Mouse (Mus musculus) ZHBTc4 (cell line): ENCODE data around the gene Rin1.

Experiments
- DNase-seq: peaks from one replicate; pipeline ENCODE4 v3.0.0-alpha.2; 2011; ENCODE audit warnings: low read depth, low spot score

Gene Rin1

DNA sequence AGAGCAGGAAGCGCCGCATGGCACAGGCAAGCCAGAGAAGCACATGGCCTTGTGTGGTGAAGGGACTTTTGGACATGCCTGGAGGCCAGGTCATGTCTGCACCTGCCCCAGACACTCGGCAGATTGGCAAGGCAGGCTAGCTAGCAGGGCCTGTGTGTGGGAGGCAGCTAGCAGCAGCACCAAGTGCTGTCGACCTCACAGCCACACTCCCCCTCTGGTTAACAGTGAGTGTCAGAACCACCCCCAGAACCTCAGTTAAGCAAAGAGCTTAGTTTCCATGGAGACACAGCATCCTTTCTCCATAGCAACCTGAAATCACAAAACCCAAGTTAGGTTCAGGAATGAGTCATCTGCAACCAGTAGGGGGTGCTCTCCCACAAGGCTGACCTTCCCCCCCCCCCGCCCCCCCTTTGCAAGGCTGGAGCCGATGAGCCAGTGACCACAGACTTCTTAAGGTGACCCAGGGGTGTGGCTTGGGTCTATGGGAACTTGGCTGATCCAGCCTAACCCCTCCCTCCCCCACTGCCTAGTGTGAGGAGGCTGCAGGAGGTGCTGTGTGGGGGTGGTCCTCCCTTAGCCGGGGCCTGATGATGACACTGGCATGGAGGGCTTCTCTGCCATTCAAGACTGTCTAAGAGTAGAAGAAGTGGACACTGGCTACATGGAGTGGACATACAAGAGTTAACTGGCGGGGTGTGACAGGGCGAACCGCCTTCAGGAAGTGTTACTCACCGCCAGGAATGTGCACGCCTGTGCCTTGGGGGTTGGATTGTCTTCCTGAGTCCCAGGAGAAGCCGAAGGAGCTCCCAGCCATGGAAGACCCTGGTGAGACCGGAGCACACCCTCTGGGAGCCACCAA, at the start of gene Rin1:
Rin1 (plus strand) TSS at position 435 of the 859 bp plus-strand sequence.
- peak; percentile 88 for DNase-seq

GRCm38 (mm10) chr19:5001666-5002406, 48.4 kb upstream of the Rin1 start:
- peak; percentile 88 for DNase-seq

GRCm38 (mm10) chr19:5003644-5004043, 46.6 kb upstream of the Rin1 start:
- peak; percentile 52 for DNase-seq

GRCm38 (mm10) chr19:5004925-5005324, 45.4 kb upstream of the Rin1 start:
- DNase-seq: no peak

DNA sequence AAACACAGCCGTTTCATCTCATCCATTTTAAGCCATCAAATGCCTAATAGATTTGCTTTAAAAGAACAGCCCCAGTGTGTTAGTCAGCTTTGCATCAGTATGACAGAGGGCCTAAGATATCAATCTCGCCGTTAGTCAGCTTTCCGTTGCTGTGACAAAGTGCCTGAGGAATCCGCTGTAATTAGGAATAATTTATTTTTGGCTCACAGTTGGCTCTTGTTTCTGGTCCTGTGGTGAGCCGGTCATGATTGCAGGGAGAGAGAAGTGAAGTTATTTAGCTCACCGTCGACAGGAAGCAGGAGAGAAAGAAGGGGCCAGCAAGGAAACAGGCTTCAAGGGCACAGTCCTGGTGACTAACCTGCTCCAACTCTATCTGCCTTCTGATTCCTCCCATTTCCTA, 37.1 kb upstream of the Rin1 start:
- DNase-seq: no peak

DNA sequence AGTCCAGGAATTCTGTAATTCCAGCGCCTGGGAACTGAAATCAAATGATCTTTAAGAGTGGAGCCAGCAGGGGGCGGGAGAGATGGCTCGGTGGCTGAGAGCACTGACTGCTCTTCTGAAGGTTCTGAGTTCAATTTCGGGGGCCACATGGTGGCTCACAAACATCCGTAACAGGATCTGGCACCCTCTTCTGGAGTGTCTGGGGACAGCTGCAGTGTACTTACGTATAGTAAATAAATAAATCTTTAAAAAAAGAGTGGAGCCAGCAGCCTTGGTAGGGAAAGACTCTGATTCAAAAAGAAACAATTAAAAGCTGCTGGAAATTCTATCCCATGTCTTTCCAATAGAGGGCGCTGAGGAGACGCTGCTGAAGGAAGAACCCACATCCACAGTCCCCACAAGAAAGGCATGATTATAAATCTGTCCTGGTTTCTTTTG, 35.3 kb upstream of the Rin1 start:
- peak; percentile 93 for DNase-seq

GRCm38 (mm10) chr19:5016221-5016742, 34.0 kb upstream of the Rin1 start:
- DNase-seq: peak; percentile 88

DNA sequence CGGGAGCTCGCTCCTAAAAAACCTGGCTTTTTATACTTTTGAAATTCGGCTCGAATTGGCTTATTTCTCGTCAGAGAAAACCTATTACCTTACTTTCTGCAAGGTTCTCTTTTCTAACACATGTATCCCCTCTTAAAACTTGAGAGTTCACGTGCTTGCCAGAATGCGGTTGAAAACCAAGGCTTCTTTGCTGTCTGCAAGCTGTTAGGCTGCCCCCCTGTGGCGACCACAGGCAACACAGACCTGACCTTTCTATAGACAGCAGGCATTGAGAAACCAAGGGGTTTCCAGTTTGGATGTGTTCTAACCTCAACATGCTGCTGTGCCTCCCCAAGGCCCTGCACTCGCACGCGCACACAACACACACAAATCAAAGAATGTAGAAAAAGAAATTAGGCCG, 33.5 kb upstream of the Rin1 start:
- peak; percentile 94 for DNase-seq

GRCm38 (mm10) chr19:5017611-5018010, 32.7 kb upstream of the Rin1 start:
- no peak for DNase-seq

- no peak for DNase-seq
Observed at GRCm38 (mm10) chr19:5018191-5018590, 32.1 kb upstream of the Rin1 start.

- DNase-seq: no peak
Observed at GRCm38 (mm10) chr19:5021416-5021815, 28.9 kb upstream of the Rin1 start.

- peak; percentile 99 for DNase-seq
Observed at GRCm38 (mm10) chr19:5023621-5024479, 26.4 kb upstream of the Rin1 start, which contains the start of gene Slc29a2. Gene Slc29a2, plus strand, starts transcription at chr19:5023860.

GRCm38 (mm10) chr19:5026111-5026510, 24.2 kb upstream of the Rin1 start:
- DNase-seq: no peak

DNA sequence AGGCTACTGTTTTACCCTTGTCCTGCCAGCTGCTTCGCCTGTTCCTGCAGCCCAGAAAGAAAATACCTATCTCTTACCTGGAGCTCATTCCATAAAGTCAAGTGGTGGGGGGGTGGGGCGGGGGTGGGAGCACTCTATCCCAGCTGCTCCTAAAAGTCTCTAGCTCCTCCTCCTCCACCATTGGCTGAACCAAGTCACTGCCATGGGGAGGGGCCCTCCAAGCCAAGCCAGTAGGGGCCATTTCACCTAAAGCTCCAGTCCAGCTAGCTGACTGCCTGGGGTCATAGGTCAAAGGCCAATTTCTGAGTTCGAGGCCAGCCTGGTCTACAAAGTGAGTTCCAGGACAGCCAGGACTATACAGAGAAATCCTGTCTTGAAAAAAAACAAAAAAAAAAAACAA, 17.6 kb upstream of the Rin1 start:
- DNase-seq: no peak

GRCm38 (mm10) chr19:5036577-5036976, 13.7 kb upstream of the Rin1 start:
- no peak for DNase-seq

DNA sequence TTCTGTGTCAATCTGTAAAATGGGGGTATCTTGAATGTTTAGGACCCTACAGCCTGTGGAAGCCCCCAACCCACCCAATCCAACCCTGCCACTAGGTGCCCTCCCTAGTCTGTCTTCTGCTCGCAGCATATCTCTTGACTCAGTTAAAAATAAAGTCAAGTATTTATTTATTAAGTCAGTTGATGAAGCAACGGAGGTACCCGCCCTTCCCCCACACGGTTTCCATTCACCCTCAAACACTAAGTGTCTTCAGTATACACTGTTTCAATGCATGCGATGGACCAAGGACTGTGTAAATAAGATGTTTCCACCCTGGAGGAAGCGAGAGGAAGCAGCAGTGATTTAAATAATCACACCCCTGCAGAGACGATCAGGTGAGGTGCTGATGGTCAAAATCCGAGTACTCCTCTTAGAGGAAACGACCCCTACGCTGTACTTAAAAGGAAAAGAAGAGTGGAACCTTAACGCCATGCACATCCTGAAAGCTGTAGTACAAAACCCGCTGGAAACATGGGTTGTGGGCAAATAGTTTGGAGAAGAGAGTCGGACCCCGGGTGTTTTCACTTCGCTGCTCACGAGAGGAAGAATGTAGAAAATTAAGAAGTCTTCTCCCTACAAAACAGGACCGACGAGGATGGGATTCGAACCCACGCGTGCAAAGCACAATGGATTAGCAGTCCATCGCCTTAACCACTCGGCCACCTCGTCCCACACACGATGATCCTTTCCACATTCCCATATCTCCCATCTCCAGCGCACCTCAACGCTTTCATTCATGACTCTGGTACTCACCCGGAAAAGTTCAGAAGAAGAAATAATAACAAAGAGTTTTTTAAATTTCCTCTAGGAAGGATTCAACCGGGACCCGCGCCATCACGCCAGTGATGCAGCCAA, 12.4 kb upstream of the Rin1 start:
- DNase-seq: peak; percentile 86

DNA sequence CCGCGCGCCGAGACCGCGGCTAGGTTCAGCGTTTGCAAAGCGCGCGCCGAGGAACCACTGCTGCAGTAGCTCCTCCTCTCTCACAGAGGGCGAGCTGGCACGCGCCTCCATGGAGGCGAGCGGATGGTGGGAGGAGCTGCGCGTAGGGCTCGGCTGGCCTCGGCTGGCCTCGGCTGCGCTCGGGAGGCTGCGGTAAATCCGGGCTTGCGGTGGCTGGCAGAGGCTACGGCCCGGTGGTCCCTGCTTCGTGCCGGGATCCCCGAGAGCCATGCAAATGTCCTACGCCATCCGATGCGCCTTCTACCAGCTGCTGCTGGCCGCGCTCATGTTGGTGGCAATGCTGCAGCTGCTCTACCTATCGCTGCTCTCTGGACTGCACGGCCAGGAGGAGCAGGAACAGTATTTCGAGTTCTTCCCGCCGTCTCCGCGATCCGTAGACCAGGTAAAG, 11.5 kb upstream of the Rin1 start, which contains the start of the genes B4gat1 and AC124502.3:
B4gat1 (plus strand) TSS at position 118 of the 448 bp plus-strand sequence.
AC124502.3 (plus strand) TSS at position 183 of the 448 bp plus-strand sequence.
- peak; percentile 92 for DNase-seq

- no peak for DNase-seq
Observed at GRCm38 (mm10) chr19:5039301-5040114, 10.8 kb upstream of the Rin1 start.

DNA sequence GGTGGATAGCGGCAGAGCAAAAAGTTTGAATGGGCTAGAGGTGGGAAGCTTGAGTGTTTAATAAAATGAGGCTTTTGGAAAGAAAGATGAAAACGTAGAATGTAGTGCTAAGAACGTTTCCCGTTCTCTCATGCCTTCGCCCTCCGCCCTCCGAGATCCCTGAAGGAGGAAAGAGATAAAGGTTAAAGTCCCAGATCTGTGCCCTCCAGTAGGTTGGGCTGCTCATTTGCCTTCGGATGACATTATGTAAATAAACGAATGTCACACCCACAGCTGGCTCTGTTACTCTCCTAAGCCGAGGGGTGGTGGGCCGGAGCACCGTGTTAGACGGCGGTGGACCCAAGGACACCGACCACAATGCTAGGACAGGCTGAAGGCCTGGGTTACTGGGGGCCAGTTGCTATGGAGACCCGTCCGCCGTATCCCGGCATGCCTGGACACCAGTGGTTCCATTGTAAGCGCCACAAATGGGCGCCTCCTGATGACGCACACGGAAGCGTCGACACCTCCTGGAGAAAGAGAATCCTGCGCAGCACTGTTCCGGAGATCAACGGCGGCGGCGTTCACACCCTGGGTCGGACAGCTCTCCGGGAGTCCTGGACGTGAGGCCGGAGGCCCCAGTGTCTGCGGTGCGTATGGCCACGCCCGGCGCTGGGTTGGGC, 9.3 kb upstream of the Rin1 start, which contains the start of gene Brms1:
Brms1 (plus strand) TSS at position 493 of the 662 bp plus-strand sequence.
- DNase-seq: peak; percentile 97
